Mouse (Mus musculus) lung, postnatal 10 days (tissue): ENCODE data around the gene Med12.
"Not testable (repeated sequence)": the region's sequence is repeated elsewhere in the genome, so short reads cannot be mapped to it uniquely, and the experiment has no call there.

Source experiments
- DNase-seq: peaks from one replicate; pipeline ENCODE4 v3.0.0; 2021

Med12 gene

GRCm38 (mm10) chrX:101300427-101301030, 26.7 kb downstream of the Med12 start:
- DNase-seq: peak; percentile 22

DNA sequence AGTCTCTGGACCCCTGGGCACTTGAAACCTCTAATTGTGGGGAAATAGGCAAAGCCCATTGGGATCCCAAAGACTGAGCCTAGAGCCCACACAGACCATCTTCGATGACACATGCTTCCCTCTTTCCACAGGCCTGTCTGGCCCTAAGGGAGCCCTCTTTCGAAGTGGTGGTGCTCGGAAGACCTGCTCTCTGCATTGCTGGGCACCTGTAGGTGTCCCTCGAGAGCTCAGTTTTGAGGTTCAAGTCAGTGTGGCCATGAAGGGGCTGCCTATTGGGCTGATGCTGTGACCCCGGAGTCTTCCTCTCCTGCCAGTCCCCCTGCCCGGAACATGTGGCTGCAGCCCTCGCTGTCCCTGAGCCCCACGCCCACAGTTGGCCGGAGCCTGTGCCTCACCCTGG, 27.8 kb downstream of the Med12 start:
- DNase-seq: no peak

GRCm38 (mm10) chrX:101304646-101305045, 30.8 kb downstream of the Med12 start:
- DNase-seq: no peak

GRCm38 (mm10) chrX:101309299-101309698, 35.5 kb downstream of the Med12 start:
- DNase-seq: no peak

DNA sequence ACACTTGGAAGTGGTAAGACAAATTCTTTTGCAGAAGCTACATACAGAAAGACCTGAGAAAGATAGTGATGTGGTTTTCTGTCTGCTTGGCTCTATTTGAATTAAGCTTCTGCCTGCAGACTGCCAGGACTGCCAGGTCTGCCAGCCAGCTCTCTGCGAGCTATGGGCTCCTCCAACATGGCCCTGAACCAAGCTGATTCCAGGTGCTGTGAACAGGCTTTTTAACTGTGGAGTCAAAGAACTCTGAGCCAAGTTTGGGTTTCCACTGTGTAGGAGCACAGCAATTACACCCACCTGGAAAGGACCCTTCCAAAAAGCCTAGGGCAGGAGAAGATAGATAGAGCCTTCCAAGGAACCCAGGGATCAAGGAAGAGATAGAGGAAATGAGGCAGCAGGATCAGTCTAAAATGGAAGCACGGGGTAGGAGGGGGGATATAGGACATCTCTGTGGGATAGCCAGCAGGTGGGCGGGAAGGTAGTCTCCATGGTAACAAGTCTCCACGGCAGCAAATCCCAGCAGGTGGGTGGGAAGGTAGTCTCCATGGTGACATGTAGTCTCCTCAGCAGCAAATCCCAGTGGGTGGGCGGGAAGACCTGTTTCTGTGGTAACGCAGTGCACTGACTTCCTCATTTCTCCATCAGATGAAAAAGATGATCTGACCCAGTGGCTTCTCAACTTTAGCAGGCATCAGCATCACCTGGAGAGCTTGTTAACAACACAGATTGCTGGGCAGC, 40.0 kb downstream of the Med12 start:
- DNase-seq: no peak

GRCm38 (mm10) chrX:101319775-101320174, 45.9 kb downstream of the Med12 start:
- no peak for DNase-seq

DNA sequence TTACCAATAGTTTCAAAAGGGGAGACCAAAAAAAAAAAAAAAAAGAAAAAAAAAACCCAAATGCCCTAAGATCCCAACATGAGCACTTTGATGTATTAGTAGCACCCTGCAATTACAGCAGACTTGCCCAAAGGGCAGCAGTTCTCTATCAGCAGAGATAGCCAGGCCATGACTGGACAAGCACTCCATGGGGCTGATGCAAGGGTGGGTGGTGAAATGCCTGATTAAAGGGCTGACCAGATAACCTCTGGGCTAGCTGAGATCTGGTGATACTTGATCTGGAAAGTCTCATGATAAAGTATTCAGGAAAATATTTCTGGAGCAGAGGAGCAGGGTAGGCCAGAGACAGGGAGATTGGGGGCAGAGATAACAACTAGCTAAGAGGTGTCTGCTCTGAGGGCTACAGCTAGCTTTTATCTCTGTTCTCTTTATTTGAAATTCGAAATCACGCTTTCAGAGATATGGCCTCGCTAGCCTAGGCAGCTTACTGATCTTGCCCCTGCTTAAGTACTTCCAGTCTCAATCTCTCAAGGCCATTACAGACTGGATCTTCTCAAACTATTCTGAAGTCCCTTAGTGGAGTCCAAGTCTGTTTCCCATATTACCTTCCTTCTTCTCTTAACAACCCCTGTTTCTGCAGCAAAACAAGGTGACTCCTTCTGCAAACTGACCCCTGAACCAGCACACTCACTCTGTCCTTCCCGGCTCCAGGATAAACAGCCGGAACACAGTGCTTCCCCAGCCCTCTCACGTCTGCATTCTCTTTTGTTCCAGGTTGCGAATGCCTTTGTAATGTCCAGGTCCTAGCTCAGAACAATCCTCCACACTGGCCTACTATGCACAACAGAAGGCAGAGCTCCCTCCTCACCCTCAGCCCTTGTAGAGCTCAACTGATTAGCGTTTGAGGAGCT, 52.4 kb downstream of the Med12 start:
- DNase-seq: no peak

DNA sequence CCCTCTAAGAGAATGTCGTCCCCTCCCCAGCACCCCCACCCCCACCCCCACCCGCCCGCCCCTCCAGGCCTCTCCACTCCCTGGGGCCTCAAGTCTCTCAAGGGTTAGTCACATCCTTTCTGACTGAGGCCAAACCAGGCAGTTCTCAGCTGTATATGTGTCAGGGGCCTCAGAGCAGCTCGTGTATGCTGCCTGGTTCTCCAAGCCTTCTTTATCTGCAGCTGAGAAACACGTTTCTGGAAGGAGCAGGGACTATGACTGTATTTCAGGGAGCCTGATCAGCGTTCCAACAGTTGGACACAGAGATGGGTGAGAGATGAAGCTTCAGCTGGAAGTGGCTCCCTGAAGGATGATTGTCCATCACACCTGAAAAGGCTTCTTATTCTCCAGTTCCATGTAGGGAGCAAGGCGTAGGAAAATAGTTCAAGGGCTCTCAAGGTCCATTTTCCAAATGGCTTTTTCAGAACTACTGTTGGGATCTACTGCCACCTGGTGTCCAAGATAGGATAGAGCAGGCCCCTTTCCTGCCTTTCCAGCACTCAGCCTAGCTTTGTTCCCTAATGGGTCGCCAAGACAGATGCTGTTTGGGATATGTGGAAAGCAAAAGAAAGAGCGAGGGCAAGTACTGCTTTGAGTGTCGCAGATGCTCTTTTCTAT, 55.7 kb downstream of the Med12 start:
- DNase-seq: peak; percentile 76

DNA sequence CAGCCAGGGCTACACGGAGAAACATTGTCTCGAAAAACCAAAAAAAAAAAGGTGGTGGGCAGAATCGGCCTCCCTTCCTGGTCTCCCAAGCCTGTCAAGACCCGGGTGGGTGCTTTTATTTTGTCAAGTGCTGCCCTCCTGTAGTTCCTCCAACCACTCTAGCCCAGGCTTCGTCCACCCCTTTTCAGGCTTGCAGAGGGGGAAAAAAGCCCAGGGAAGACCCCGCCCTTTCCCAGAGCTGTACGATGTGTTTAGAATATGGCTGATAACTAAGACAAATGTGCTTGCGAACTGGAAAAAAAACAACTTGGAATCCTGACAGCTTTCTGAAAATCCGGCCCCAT, 58.2 kb downstream of the Med12 start:
- DNase-seq: no peak

- DNase-seq: peak; percentile 92
Observed at GRCm38 (mm10) chrX:101332375-101333211, 58.8 kb downstream of the Med12 start.

- DNase-seq: peak; percentile 18
Observed at GRCm38 (mm10) chrX:101334606-101335005, 60.8 kb downstream of the Med12 start.

DNA sequence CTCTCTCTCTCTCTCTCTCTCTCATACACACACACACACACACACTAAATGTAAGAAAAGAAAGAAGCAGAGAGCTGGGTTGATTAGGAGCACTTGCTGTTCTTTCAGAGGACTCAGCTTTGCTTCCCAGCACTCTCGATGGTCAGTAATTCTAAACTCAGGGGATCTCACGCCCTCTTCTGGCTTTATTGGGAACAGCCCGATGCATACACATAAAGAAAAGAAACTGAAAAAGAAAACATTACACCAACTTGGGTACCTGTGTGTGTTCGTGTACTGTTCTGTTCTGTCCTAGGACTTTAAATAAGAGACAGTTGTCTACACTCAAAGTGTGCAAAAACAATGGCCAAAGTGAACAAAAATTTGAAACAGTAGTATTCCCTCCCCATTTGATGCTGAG, 64.8 kb downstream of the Med12 start:
- no peak for DNase-seq

DNA sequence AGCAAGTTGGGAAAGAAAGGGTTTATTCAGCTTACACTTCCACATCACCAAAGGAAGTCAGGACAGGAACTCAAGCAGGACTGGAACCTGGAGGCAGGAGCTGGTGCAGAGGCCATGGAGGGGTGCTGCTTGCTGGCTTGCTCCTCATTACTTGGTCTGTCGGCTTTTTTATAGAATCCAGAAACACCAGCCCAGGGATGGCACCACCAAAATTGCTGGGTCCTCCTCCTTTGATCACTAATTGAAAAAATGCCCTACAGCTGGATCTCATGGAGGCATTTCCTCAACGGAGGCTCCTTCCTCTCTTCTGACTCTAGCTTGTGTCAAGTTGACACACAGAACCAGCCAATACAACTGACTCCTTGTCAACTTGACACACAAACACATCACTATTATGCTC, 69.0 kb downstream of the Med12 start:
- not testable (repeated sequence) for DNase-seq

GRCm38 (mm10) chrX:101345456-101345855, 71.6 kb downstream of the Med12 start:
- DNase-seq: no peak

- no peak for DNase-seq
Observed at GRCm38 (mm10) chrX:101346475-101346874, 72.6 kb downstream of the Med12 start.
